ENCODE assay signal across 18 mouse cellular contexts in genomic region chr7:113228498-113228897, GRCm38 (mm10).
"Had no signal": no experiment of that assay in that cellular context is flagged by ENCODE, and none has a peak within 500 bp of the region (broad histone marks: within the 10 kb centered on the region; RNA-seq: fewer than 3 reads in every experiment).

No protein-coding gene starts in this region.

- H3K27me3 ChIP-seq: kidney, embryonic 15.5 days; liver, embryonic 15.5 days; midbrain, embryonic 12.5 days; neural tube, embryonic 13.5 days; stomach, embryonic 15.5 days had no signal

- H3K36me3 ChIP-seq: kidney, embryonic 15.5 days; liver, embryonic 15.5 days; midbrain, embryonic 12.5 days; neural tube, embryonic 13.5 days; stomach, embryonic 15.5 days had no signal

- H3K4me1 ChIP-seq: liver, embryonic 15.5 days; midbrain, embryonic 12.5 days; stomach, embryonic 15.5 days had no signal

- H3K27ac ChIP-seq: kidney, embryonic 15.5 days; liver, embryonic 15.5 days; midbrain, embryonic 12.5 days; neural tube, embryonic 13.5 days; stomach, embryonic 15.5 days had no signal

- H3K9me3 ChIP-seq: kidney, embryonic 15.5 days; liver, embryonic 15.5 days; midbrain, embryonic 12.5 days; neural tube, embryonic 13.5 days; stomach, embryonic 15.5 days had no signal

- ATAC-seq: intestine, postnatal 0 days; midbrain, embryonic 16.5 days had no signal

- DNase-seq: kidney, adult 8-10 months; kidney, postnatal 14 days; kidney, postnatal 4 days; left cerebral cortex, postnatal 4 days; lung, embryonic 14.5 days; lung, postnatal 14 days; retina, postnatal 1 day; right cerebral cortex, postnatal 25 days; spleen, adult 18-20 months; thymus, postnatal 25 days had no signal

- H3K4me3 ChIP-seq: kidney, embryonic 15.5 days; liver, embryonic 15.5 days; midbrain, embryonic 12.5 days; myocyte; neural tube, embryonic 13.5 days; stomach, embryonic 15.5 days had no signal

- H3K9ac ChIP-seq: kidney, embryonic 15.5 days; liver, embryonic 15.5 days; lung, embryonic 14.5 days; midbrain, embryonic 12.5 days; neural tube, embryonic 13.5 days; stomach, embryonic 15.5 days had no signal

- H3K4me2 ChIP-seq: kidney, embryonic 15.5 days; liver, embryonic 15.5 days; lung, embryonic 14.5 days; midbrain, embryonic 12.5 days; neural tube, embryonic 13.5 days; stomach, embryonic 15.5 days had no signal
